Mouse (Mus musculus) adrenal gland, postnatal 4 days (tissue): ENCODE measurements around the gene Impad1. TPM values are rescaled to one million over a fixed set of nuclear protein-coding genes. Genes with fewer than 3 reads are reported as not detected.

ENCODE experiments used
- DNase-seq, 2 experiments: peaks; one replicate each; pipeline ENCODE4 v3.0.0; 2021 to 2022; ENCODE audit warnings: low spot score in 2 of 2, mixed read lengths in 2 of 2
- long read RNA-seq, 2 experiments: library from polyadenylated mRNA; stranded (forward); transcript quantifications; one replicate each; pipeline ENCODE4 v2.0.0; 2021
- total RNA-seq, 2 experiments: library from RNA; stranded (reverse); gene quantifications; 2 replicates each; pipeline ENCODE4 v1.2.3; 2021

Impad1 gene
- 10 to 100 TPM; 60.2 to 60.4 TPM for total RNA-seq
- long read RNA-seq, experiment 1, full-length matches to known transcripts = 8 of 9 reads
- long read RNA-seq, experiment 1, partial matches to known transcripts = 0 of 9 reads
- long read RNA-seq, experiment 1, other reads (novel, unspliced or antisense) = 1 of 9 reads
- long read RNA-seq, experiment 2, full-length matches to known transcripts = 18 of 26 reads
- long read RNA-seq, experiment 2, partial matches to known transcripts = 1 of 26 reads
- long read RNA-seq, experiment 2, other reads (novel, unspliced or antisense) = 7 of 26 reads

- DNase-seq = peak; percentile 70 to 75
Measured at GRCm38 (mm10) chr4:4792992-4793834, at the start of gene Impad1. TSS of gene Impad1 (minus strand) at chr4:4793355.

DNA sequence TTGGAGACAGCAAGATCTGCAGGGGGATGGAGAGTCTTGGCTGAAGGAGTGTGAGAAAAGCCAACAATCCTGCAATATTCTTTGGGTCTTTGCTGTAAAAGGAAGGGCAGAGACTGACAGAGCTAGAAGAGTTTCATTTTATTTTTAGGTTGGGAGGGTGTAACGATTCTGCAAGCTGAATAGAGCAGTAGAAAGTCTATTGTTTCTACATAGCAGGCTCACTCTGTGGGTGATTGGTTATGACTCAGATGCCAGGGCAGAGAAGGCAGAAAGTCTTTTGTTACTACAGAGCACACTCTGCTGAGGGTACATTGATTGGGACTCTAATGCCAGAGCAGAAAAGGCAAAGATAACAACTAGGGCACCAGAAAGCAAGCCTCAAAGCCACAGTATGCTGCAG lies 47.0 kb upstream of the Impad1 start:
- DNase-seq = no peak

DNA sequence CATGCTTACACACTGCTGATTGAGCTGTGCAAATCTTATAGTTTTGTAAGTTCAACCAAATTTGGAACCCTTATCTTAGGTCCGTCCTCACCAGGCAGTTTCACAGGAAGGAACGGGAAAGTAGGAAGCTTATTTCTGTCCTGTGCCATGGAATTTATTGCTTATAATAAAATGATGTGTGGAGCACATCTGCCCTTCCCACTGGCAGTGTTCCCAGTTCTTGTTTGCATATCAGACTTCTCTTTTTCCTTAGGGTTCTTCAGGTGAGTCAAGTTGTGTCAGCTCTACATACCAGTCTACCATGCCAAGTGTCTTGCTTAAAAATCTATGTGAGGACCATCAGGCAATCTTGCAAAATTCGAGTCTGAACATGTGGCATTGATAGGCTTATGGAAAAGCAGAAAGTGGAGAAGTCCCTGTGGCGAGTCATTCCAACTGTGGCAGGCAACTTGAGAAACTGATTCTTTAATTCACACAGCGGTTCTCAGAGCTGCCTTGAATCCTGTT lies 40.7 kb upstream of the Impad1 start:
- no peak for DNase-seq

GRCm38 (mm10) chr4:4828131-4828530 lies 35.0 kb upstream of the Impad1 start:
- DNase-seq = no peak

GRCm38 (mm10) chr4:4822119-4822518 lies 29.0 kb upstream of the Impad1 start:
- DNase-seq = no peak

GRCm38 (mm10) chr4:4792141-4792991 lies 789 bp downstream of the Impad1 start:
- peak; percentile 10 to 14 for DNase-seq

DNA sequence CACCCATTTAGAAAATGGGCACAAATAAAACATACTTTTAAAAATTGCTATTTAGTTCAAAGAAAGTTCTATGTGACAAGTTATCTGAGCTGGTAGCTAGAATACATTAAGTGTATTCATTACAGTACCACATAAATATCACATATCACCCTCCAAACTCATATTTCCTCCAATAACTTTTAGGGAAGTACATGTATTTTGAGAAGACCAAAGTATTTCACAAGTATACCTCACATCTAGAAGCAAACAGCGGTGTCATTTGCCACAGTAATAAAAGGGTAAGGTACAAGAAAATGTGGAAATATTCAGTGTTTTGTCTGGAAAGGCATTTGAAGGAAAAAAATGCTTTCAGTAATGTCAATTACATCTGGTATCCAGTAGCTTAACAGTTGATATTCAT lies 2.0 kb downstream of the Impad1 start:
- no peak for DNase-seq

- DNase-seq = no peak
Measured at GRCm38 (mm10) chr4:4785169-4785568, 8.0 kb downstream of the Impad1 start.

- DNase-seq = no peak
Measured at GRCm38 (mm10) chr4:4784305-4784704, 8.8 kb downstream of the Impad1 start.

- no peak for DNase-seq
Measured at GRCm38 (mm10) chr4:4783686-4783957, 9.5 kb downstream of the Impad1 start.

DNA sequence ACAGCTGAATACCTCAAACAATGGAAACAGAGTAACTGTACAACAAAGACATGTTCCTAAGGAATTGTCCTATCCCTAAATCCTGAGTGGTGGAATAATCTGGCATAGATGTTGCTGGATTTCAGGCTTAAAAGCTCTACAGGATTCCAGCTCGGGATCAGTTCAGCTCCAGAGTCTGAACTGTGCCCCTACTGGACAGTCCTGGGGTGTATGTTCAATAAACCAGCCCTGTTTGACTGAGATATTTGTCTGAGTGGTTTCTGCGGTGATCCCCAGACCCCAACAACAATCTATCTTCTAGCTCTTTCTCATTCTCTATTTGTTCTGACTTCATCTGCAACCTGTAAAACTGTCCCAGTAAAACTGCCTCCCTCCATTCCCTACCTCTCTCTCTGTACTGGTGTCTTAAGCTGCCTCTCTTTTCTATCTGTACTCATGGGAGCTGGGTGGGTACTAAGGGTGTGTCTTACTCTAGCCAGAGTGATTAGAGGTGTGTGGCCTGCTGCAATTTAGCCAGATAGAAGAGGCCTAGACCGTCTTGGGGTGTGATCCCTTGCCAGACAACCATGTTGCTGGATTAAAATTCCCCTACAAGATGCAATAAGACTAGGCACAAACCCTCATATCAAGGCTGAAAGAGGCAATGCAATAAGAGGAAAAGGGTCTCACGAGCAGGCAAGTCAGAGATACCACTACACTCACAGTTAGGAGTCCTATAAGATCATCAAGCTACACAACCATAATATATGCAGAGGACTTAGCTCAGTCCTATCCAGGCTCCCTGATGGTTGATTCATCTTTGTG lies 10.1 kb downstream of the Impad1 start:
- no peak for DNase-seq

GRCm38 (mm10) chr4:4779265-4779770 lies 13.8 kb downstream of the Impad1 start:
- no peak for DNase-seq

DNA sequence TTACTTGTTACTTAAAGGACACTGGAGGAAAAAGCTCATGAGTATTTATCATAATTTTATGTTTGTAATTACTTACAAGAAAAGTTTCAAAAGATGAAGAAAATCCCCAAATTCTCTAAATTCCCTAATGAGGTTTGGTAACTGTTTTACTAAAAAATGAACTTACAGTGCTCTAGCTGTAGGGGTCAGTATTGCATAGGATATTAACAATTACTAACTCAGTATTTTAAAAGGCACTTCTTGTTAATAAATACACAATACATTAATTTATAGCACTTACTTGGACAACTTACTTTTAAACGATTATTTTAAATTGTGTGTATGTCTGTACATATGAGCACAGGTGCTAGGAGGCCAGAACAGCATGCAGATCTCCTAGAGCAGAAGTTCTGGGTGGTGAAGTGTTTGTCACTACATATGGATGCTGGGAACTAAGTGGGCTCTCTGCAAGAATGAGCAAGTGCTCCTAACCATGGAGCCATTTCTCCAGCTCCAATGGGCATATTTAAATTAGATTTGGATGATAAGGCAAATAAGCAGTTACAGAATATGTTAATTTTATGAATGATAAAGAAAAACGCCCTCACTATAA lies 21.5 kb downstream of the Impad1 start:
- no peak for DNase-seq

DNA sequence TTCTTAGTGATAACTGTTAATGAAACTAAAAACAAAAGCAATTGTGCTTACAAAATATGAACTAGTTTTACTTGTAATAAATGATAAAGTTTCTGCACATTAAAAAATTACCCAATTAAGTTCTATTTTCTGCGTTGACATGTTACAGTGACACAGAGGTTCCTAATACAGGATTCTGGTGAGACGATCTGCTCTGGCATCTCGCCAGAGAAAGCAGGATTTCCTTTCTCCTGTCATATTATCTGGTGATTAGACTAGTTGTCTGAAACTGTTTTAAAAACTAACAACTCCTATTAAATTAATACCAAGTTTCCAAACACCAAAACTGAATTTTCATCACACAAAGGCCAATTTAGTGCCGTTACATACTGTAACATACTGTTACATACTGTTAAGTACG lies 27.3 kb downstream of the Impad1 start:
- no peak for DNase-seq

DNA sequence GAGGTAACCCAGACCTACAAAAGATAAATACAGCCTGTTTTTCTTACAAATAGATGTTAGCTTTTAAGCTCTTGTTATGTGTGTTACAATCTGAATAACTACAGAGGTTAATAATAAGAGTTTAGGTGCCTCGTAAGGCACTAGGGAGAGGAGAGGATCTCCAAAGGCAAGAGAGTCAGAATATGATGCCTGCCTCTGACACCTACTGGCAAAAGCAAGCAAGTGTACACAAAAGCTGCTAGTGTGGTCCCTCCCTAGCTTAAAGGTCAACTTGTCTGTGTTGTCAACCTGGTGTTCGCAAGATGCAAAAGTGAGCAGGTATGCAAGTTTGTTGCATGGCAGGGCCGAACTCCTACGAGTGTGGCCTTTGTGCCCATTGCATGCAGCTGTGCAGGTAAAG lies 34.8 kb downstream of the Impad1 start:
- no peak for DNase-seq

GRCm38 (mm10) chr4:4729427-4729826 lies 63.7 kb downstream of the Impad1 start:
- no peak for DNase-seq

GRCm38 (mm10) chr4:4726241-4726776 lies 66.8 kb downstream of the Impad1 start:
- DNase-seq = no peak

DNA sequence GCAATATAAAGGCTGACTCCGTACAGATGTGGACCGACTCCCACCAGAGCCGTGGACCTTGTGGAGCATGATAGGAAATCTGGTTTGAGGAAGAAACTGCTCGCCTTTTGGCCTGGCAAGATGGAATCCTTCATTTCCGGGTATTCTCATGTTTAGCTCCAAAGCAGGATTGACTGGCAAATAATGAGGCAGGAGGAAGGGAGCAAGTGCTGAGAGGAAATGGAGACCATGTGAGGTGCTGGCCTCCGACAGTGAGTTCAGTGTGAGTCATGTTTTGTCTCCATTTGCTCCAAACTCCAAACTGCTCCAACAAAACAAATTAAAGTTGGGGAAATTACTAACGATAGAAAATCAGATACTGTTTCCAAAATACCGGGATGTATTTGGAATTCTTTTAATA lies 69.3 kb downstream of the Impad1 start:
- DNase-seq = no peak

- DNase-seq = no peak
Measured at GRCm38 (mm10) chr4:4722081-4722480, 71.1 kb downstream of the Impad1 start.

- no peak for DNase-seq
Measured at GRCm38 (mm10) chr4:4717763-4718347, 75.3 kb downstream of the Impad1 start.
